Mouse (Mus musculus): ENCODE results near the gene Phf13.

The Phf13 gene

GRCm38 (mm10) chr4:152012109-152012508 lies 16.1 kb upstream of the Phf13 start:
- DNase-seq = no peak

- no peak for DNase-seq
Observed at GRCm38 (mm10) chr4:152011171-152011760, 15.2 kb upstream of the Phf13 start.

DNA sequence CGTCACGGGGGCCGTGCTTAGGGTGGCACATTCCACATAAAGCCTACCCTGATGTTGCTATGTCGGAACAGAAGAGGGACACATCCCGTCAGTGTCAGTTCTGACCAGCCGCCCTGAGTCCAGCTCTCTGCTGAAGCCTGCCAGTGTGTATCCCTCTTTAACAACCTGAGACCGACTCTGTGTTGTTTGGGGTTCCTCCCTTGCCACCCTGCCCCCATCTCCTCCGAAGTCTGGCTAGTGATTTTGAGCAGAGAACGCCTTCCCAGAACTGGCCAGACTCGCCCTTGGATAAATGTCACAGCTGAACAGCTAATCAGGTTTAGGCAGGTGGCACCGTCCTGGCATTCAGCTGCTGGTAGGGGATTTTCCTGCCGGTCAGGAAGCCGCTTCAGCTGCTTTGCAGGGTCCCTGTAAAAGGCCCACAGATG lies 14.7 kb upstream of the Phf13 start:
- DNase-seq = peak; percentile 50

DNA sequence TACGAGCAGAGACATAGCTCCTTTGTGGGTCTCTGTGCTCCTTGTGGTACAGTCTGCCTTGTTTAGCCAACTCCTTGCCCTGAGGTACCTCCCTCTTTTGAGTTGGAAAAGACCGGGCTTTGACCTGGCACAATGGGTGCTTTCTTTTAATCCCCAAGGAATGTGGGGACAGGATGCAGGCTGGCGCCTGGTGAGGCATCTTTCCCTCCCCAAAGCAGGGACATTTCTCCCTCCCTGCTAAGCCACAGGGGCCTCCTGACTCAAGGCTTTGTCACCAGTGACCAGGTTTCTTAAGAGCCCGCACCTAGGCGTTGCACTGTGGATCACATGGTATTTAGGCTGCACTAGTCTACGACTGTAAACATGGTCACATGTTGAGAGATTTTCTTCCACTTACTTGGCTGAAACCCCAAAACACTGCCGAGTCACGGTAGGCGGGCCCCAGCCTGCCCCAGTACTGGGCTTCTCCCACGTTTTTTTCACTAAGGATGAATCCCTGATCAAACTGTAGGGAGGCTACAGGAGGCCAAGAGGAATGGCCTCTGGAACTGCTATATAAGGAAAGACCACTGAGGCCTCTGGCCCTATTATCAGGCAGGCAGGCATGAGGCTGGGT lies 14.1 kb upstream of the Phf13 start:
- peak; percentile 68 for DNase-seq

GRCm38 (mm10) chr4:152009076-152010051 lies 13.3 kb upstream of the Phf13 start:
- DNase-seq = no peak

GRCm38 (mm10) chr4:152008622-152009075 lies 12.6 kb upstream of the Phf13 start, which contains the start of gene Klhl21:
Gene Klhl21 (plus strand): TSS chr4:152008803.
- DNase-seq = peak; percentile 97

- peak; percentile 46 for DNase-seq
Observed at GRCm38 (mm10) chr4:152008148-152008500, 12.1 kb upstream of the Phf13 start.

DNA sequence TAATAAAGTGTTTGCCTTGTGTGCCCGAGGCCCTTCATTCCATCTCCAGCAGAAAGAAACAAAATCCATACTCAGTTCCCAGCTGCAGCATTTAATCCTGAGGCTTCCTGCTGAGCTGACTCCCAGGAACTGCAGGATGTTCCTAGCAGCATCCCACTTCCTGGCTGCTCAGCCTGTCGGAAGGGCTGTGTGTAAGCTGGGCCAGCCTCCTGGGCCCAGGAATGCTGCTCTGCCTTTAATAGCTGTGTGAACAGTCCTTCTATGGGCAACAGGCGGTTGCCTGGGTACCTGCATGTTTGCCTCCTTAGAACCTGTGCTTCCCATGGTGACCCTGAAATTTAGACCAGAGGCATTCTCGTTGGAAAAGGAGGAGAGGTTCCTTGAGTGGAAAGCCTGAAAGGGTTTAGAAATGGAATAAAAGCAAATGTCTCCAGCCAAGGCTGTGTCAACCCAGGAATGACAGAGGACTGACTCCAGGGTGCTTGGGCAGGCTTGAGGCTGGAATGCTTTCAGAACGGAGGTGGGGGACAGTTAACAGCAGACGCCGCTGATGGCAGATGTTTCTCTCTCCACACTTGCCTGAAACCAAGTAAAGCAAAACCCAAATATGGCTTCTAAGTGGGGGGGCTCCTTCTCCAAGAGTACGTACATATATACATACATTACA lies 11.6 kb upstream of the Phf13 start:
- peak; percentile 50 for DNase-seq

GRCm38 (mm10) chr4:152006812-152007211 lies 10.8 kb upstream of the Phf13 start:
- no peak for DNase-seq

DNA sequence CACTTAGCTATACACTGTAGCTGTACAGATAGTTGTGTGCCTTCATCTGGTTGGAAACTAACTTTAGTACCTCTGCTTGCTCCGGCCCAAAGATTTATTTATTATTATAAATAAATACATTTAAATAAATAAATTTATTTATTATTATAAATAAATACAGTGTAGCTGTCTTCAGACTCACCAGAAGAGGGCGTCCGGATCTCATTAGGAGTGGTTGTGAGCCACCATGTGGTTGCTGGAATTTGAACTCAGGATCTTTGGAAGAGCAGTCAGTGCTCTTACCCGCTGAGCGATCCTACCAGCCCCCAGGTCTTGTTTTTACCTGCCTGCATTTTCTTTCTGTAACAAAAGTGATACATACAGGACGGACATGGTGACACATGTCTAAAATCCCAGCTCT lies 10.1 kb upstream of the Phf13 start:
- DNase-seq = no peak

DNA sequence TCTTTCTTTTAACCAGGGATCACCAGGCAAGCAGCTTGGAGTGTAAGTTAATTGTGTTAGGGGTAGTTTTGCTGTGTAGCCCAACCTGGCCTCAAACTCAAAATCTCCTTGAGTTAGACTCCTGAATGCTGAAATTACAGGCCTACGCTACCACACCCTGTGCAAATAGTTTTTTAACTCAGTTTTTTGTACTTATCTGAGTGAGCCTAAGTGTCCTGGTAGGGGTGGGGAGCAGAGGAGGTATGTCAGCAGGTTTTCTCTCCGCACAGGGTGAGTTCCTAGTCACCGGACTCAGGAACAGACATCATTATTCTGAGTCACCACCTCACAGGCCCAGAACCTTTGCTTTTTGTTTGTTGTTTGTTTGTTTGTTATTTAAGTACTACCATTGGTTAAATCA lies 6.0 kb upstream of the Phf13 start:
- no peak for DNase-seq

GRCm38 (mm10) chr4:152001335-152001734 lies 5.3 kb upstream of the Phf13 start:
- DNase-seq = no peak

GRCm38 (mm10) chr4:152000906-152001305 lies 4.8 kb upstream of the Phf13 start:
- no peak for DNase-seq

DNA sequence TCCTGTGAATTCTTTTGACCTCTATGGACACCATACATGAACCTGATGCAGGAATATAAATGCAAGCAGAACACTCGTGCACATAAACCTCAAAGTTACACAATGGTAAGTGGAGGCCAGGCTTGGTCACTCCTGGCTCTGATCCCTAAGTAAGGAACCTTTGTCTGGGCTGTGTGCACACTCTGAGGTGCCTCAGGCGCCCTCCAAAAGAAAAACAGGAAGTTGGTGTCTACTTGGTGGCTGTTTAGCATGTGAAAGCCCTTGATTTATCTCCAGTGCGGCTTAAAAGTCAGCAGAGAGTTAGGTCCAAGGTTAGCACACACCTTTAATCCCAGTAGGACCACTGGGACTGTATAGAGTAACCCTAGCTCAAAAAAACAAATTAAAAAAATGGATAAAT lies 3.4 kb upstream of the Phf13 start:
- no peak for DNase-seq

GRCm38 (mm10) chr4:151997701-151998100 lies 1.6 kb upstream of the Phf13 start:
- no peak for DNase-seq

- no peak for DNase-seq
Observed at GRCm38 (mm10) chr4:151996951-151997222, 829 bp upstream of the Phf13 start.

DNA sequence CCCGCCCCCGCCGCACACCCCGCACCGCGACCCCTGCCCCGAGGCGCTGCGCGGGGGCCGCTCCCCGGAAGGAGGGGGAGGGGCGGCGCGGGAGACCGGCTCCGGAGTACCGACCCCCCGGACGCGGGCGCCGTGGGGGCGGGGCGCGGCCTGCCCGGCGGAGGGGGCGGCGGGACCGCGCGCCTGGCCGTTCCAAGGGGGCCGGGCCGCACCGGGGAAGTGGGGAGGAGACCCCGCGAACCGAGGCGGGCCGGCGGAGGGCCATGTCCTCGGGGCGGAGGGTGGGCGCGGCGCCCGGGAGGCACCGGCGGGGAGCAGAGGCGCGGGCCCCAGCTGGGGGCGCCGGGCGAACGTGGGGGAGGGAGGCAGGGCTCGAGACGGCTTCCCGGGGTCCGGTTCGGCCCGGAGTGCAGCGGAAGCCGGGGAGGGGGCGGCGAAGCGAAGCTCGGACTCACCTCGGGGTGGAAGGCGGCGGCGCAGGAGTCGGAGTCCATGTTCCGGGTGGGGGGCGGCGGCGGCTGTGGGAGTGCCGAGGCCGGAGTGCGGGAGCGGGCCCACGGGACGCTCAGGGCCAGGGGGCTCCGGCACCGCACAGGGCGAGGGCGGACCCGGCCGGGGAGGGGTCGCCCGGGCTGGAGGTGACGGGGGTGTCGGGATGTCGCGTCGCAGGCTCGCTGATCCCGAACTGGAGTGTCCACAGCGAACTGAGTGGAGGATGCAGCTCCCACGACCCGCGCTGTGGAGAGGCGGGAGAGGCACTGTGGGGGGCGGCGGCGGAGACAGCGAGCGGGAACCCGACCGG lies 486 bp downstream of the Phf13 start:
- no peak for DNase-seq

DNA sequence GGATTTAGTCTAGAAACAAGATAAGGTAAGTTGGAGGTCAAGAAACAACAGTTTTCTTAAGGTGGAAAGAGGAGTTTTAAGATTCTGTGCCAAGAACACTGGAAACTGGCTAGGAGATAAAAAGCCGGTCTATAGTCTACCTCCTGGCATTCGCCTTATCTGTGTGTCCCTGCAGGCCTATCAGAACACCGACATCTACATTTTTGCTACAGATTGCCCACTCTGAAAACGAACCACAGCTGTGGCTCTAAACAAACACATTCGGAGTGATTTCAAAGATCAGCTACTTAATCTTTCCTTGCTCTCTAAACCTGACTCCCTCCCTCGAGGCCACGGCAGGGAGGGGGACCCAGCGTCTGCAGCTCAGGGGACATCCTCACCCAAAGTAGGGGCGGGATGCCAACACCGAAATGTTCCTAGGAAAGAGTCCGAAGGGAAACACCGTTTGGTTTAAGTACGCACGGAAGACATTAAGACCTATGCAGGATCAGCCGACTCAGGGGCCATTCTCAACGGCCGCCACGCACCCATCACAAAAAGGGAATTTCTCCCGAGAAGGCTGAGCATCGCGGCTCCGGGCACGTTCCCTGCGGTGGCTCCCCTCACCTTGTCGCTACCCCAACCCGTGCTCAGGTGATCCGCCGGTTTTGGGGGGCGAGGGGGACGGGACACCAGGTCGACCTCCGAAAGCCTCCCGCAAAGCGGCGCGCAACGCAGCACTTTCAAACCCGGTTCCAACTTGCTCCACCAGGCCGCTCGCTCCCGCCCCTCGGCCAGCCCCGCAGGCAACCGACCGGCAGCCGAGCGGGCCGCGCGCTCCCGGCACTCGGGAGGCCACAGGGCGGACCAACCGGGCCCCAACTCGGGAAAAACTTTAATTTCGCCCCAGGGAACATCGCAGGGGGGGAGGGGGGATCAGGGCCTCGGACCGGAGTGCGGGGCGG lies 1.6 kb downstream of the Phf13 start:
- peak; percentile 50 for DNase-seq

DNA sequence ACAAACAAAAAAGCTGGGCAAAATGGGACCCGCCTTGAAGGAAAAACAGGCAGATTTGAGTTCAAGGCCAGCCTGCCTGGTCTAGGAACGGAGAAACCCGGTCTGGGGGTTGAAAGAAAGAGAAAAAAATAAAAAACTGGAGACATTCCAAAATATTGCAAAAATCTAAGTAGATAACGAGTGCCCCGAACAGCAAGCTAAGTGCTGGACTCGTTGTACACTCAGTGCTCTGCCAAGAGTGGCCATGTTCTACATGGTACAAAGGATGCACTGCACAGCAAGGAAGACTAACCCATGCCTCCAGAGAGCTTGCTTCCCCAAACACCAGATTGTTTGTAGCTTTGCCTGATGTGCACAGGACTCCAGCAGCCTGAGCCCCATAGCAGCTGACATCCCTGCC lies 3.0 kb downstream of the Phf13 start:
- DNase-seq = no peak

GRCm38 (mm10) chr4:151992091-151992490 lies 4.0 kb downstream of the Phf13 start:
- DNase-seq = no peak

DNA sequence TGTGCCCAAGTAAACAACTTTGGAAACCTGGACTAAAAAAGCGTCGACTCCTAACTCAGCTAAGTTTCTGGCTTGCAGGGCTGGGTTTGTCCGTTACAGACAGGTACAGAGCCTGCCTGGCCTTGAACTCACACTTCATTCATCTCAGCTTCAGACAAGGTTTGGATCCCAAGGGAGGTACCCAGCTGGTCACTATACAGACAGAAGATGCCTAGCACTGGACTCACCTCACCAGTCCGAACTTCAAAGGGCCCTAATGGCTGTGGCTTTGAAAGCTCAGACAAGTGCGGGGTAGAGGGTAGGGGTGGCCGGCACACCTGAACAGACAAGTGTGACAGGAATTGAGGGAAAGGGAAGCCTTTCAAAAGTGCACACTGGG lies 7.0 kb downstream of the Phf13 start:
- no peak for DNase-seq

Data from kidney, adult 18-20 months (tissue).